Mouse (Mus musculus): ENCODE measurements around the gene Cyren.

DNA sequence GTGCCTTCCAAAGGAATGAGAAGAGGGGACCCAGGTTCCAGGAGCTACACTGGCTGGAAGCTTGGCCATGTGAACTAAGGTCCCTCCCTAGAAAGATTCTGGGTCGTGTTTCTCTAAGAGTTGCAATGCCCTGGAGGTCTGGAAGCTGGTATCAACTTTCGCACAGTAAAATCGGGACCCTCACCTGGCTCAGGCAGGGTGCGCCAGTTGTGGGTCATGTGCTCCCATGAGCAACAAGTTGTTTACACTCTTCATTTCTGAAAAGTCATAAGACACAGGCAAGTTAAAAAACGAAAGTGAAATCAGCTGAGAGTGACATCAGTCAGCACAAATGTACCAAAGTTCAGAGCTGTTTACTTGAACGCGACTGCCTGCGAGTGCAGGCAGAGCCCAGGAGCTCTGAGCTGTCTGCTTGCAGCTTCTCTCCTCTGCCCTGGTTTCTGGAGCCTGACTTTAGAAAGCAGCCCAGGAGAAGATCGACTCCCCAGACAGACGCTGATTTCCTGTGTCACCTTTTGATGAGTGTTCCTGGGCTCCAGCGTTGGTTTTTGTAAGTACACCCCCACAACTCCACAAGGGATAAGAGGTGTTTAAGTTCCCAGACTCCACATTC, 15.0 kb downstream of the Cyren start, which contains the start of gene Tmem140:
- TF ChIP-seq CTCF (conservative IDR thresholded peaks at IDR 0.05; ENCODE audit: low read length) (no peak; the same call in 1 of the 2 replicates), NANOG (IDR thresholded peaks at IDR 0.05; ENCODE audit: borderline replicate concordance, low read length) (no peak)

Data from E14TG2a.4 (cell line).